Mouse (Mus musculus) frontal cortex, postnatal 14 days (tissue): Measurements from ENCODE around the gene Chst4.
A peak's percentile ranks its signal among the peaks of the same experiment; 100 is the strongest.
"Not testable (repeated sequence)": the region's sequence is repeated elsewhere in the genome, so short reads cannot be mapped to it uniquely, and the experiment has no call there.

Source experiments
- DNase-seq, 2 experiments: peaks; one replicate each; pipeline ENCODE4 v3.0.0; 2022; ENCODE audit warnings: low spot score in 2 of 2

Gene Chst4

GRCm38 (mm10) chr8:110039659-110040058 lies at the start of gene Chst4:
Gene Chst4 (minus strand): TSS chr8:110039740.
- DNase-seq, result no peak

- DNase-seq, result no peak
These were observed 43.0 kb upstream of the Chst4 start for GRCm38 (mm10) chr8:110082416-110083105.

GRCm38 (mm10) chr8:110079282-110080221 lies 40.0 kb upstream of the Chst4 start, which contains the start of gene Zfp612:
Gene Zfp612 (plus strand): TSS chr8:110079746.
- peak; percentile 28 to 52 for DNase-seq

GRCm38 (mm10) chr8:110074496-110074895 lies 35.0 kb upstream of the Chst4 start:
- DNase-seq, result no peak

- DNase-seq, result peak in 1 of 2 experiments; percentile 39
These were observed 32.1 kb upstream of the Chst4 start for GRCm38 (mm10) chr8:110071600-110071999.

GRCm38 (mm10) chr8:110069706-110070105 lies 30.2 kb upstream of the Chst4 start:
- no peak for DNase-seq

- DNase-seq, result no peak
These were observed 26.1 kb upstream of the Chst4 start for GRCm38 (mm10) chr8:110065676-110066075.

- no peak for DNase-seq
These were observed 25.2 kb upstream of the Chst4 start for GRCm38 (mm10) chr8:110064606-110065365.

- no peak for DNase-seq
These were observed 24.6 kb upstream of the Chst4 start for GRCm38 (mm10) chr8:110064161-110064560.

GRCm38 (mm10) chr8:110058207-110058606 lies 18.7 kb upstream of the Chst4 start:
- no peak for DNase-seq

- DNase-seq, result no peak
These were observed 11.7 kb upstream of the Chst4 start for GRCm38 (mm10) chr8:110051208-110051607.

GRCm38 (mm10) chr8:110040509-110040908 lies 969 bp upstream of the Chst4 start:
- no peak for DNase-seq

- no peak for DNase-seq
These were observed 324 bp downstream of the Chst4 start for GRCm38 (mm10) chr8:110039216-110039615.

GRCm38 (mm10) chr8:110036156-110036555 lies 3.4 kb downstream of the Chst4 start:
- DNase-seq, result no peak

- no peak for DNase-seq
These were observed 5.2 kb downstream of the Chst4 start for GRCm38 (mm10) chr8:110034331-110034730.

- not testable (repeated sequence) for DNase-seq
These were observed 5.8 kb downstream of the Chst4 start for GRCm38 (mm10) chr8:110033771-110034170.

GRCm38 (mm10) chr8:110022768-110023344 lies 16.7 kb downstream of the Chst4 start:
- no peak for DNase-seq

GRCm38 (mm10) chr8:110022081-110022480 lies 17.5 kb downstream of the Chst4 start:
- no peak for DNase-seq

GRCm38 (mm10) chr8:110010868-110011267 lies 28.7 kb downstream of the Chst4 start:
- DNase-seq, result peak in 1 of 2 experiments; percentile 19

GRCm38 (mm10) chr8:110008995-110009446 lies 30.5 kb downstream of the Chst4 start:
- DNase-seq, result no peak

- DNase-seq, result no peak
These were observed 31.1 kb downstream of the Chst4 start for GRCm38 (mm10) chr8:110008228-110008994.
